Mouse (Mus musculus): ENCODE data around the gene Cd164l2. TPM values are rescaled to one million over a fixed set of nuclear protein-coding genes. Genes with fewer than 3 reads are reported as not detected.

The Cd164l2 gene
- polyA plus RNA-seq, 2 experiments from 2014 or later: not detected

GRCm38 (mm10) chr4:133195014-133195413, 16.9 kb upstream of the Cd164l2 start:
- ATAC-seq: no peak

- ATAC-seq: no peak
Observed at GRCm38 (mm10) chr4:133196136-133196535, 15.8 kb upstream of the Cd164l2 start.

GRCm38 (mm10) chr4:133196852-133197251, 15.1 kb upstream of the Cd164l2 start:
- ATAC-seq: no peak

GRCm38 (mm10) chr4:133197355-133197754, 14.6 kb upstream of the Cd164l2 start:
- no peak for ATAC-seq

GRCm38 (mm10) chr4:133197801-133198286, 14.1 kb upstream of the Cd164l2 start:
- ATAC-seq: no peak

GRCm38 (mm10) chr4:133198337-133199180, 13.4 kb upstream of the Cd164l2 start:
- ATAC-seq: no peak

- ATAC-seq: no peak
Observed at GRCm38 (mm10) chr4:133199743-133200142, 12.2 kb upstream of the Cd164l2 start.

GRCm38 (mm10) chr4:133200343-133200742, 11.6 kb upstream of the Cd164l2 start:
- no peak for ATAC-seq

- peak; percentile 61 for ATAC-seq
Observed at GRCm38 (mm10) chr4:133201006-133201771, 10.7 kb upstream of the Cd164l2 start.

GRCm38 (mm10) chr4:133202254-133202653, 9.7 kb upstream of the Cd164l2 start:
- ATAC-seq: no peak

- ATAC-seq: no peak
Observed at GRCm38 (mm10) chr4:133203591-133203990, 8.3 kb upstream of the Cd164l2 start.

- ATAC-seq: no peak
Observed at GRCm38 (mm10) chr4:133204379-133204778, 7.6 kb upstream of the Cd164l2 start.

GRCm38 (mm10) chr4:133209366-133209765, 2.6 kb upstream of the Cd164l2 start:
- ATAC-seq: no peak

- ATAC-seq: no peak
Observed at GRCm38 (mm10) chr4:133210023-133210787, 1.7 kb upstream of the Cd164l2 start.

- no peak for ATAC-seq
Observed at GRCm38 (mm10) chr4:133210788-133211390, 1.0 kb upstream of the Cd164l2 start.

GRCm38 (mm10) chr4:133212562-133213267, 784 bp downstream of the Cd164l2 start:
- peak; percentile 77 for ATAC-seq

- ATAC-seq: no peak
Observed at GRCm38 (mm10) chr4:133213268-133213590, 1.3 kb downstream of the Cd164l2 start.

GRCm38 (mm10) chr4:133213661-133214060, 1.7 kb downstream of the Cd164l2 start:
- ATAC-seq: no peak

- ATAC-seq: no peak
Observed at GRCm38 (mm10) chr4:133217641-133218040, 5.7 kb downstream of the Cd164l2 start.

GRCm38 (mm10) chr4:133218745-133219144, 6.8 kb downstream of the Cd164l2 start:
- ATAC-seq: no peak

GRCm38 (mm10) chr4:133220656-133221055, 8.7 kb downstream of the Cd164l2 start:
- ATAC-seq: no peak

GRCm38 (mm10) chr4:133221701-133222100, 9.8 kb downstream of the Cd164l2 start:
- no peak for ATAC-seq

Measured in activated CD4-positive, CD25-positive, alpha-beta regulatory T cell, adult 4 months (primary cell).